Mouse (Mus musculus) 416B (cell line): ENCODE measurements at regions not wholly inside any gene's neighbourhood (a gene's known extent, or its start where the extent isn't known, plus 50 kb on each side); places are given as distances from the start of the nearest gene placed in this dataset.
A peak's percentile ranks its signal among the peaks of the same experiment; 100 is the strongest.

Experiments used
- DNase-seq: peaks from one replicate; pipeline ENCODE4 v3.0.0; 2011; ENCODE audit warnings: low read depth

GRCm38 (mm10) chr13:28517161-28517560, 259.8 kb downstream of the Gm11361 start:
- no peak for DNase-seq

- DNase-seq = no peak
These were observed 259.3 kb downstream of the Gm11361 start for GRCm38 (mm10) chr13:28516636-28517035.

GRCm38 (mm10) chr13:28514245-28514644, 256.9 kb downstream of the Gm11361 start:
- DNase-seq = peak; percentile 32

GRCm38 (mm10) chr13:28513336-28513735, 256.0 kb downstream of the Gm11361 start:
- DNase-seq = no peak

- peak; percentile 87 for DNase-seq
These were observed 255.4 kb downstream of the Gm11361 start for GRCm38 (mm10) chr13:28512573-28513334.

GRCm38 (mm10) chr13:28508184-28508583, 250.9 kb downstream of the Gm11361 start:
- DNase-seq = no peak

GRCm38 (mm10) chr13:28507783-28508182, 250.5 kb downstream of the Gm11361 start:
- no peak for DNase-seq

- no peak for DNase-seq
These were observed 247.0 kb downstream of the Gm11361 start for GRCm38 (mm10) chr13:28504340-28504739.

GRCm38 (mm10) chr13:28502171-28502570, 244.8 kb downstream of the Gm11361 start:
- peak; percentile 57 for DNase-seq

- DNase-seq = no peak
These were observed 243.4 kb downstream of the Gm11361 start for GRCm38 (mm10) chr13:28500697-28501096.

- no peak for DNase-seq
These were observed 240.2 kb downstream of the Gm11361 start for GRCm38 (mm10) chr13:28497483-28497882.

- DNase-seq = no peak
These were observed 234.7 kb downstream of the Gm11361 start for GRCm38 (mm10) chr13:28492015-28492414.

- no peak for DNase-seq
These were observed 226.4 kb downstream of the Gm11361 start for GRCm38 (mm10) chr13:28483727-28484126.

- no peak for DNase-seq
These were observed 224.1 kb downstream of the Gm11361 start for GRCm38 (mm10) chr13:28481224-28481965.

GRCm38 (mm10) chr13:28466151-28466550, 208.8 kb downstream of the Gm11361 start:
- no peak for DNase-seq

- no peak for DNase-seq
These were observed 208.0 kb downstream of the Gm11361 start for GRCm38 (mm10) chr13:28465187-28465880.

- DNase-seq = no peak
These were observed 204.0 kb downstream of the Gm11361 start for GRCm38 (mm10) chr13:28461281-28461680.

- peak; percentile 71 for DNase-seq
These were observed 200.1 kb downstream of the Gm11361 start for GRCm38 (mm10) chr13:28457403-28457802.

GRCm38 (mm10) chr13:28455878-28456277, 198.6 kb downstream of the Gm11361 start:
- DNase-seq = no peak

GRCm38 (mm10) chr13:28455016-28455415, 197.7 kb downstream of the Gm11361 start:
- DNase-seq = no peak

GRCm38 (mm10) chr13:28450699-28451445, 193.5 kb downstream of the Gm11361 start:
- DNase-seq = no peak

- no peak for DNase-seq
These were observed 191.7 kb downstream of the Gm11361 start for GRCm38 (mm10) chr13:28449026-28449425.
